Mouse (Mus musculus): ENCODE data around the gene Olfr995. TPM values are rescaled to one million over a fixed set of nuclear protein-coding genes. Genes with fewer than 3 reads are reported as not detected.

Olfr995 gene
- polyA plus RNA-seq (2014; fragmentation: Nextera tagmentation; extraction: Ambion mirVana): not detected in 2 replicates

GRCm38 (mm10) chr2:85443539-85443938, at the start of gene Olfr995:
Gene Olfr995 (minus strand): TSS chr2:85443639.
- H3K36me3 ChIP-seq (replicated peaks; ENCODE audit: control insufficient read depth, insufficient read depth, low read depth, low read length): no peaks in the 10 kb centered on the region

GRCm38 (mm10) chr2:85490396-85490795, 47.0 kb upstream of the Olfr995 start:
- H3K36me3 ChIP-seq (replicated peaks; ENCODE audit: control insufficient read depth, insufficient read depth, low read depth, low read length): no peaks in the 10 kb centered on the region
- no peak overlapping the region for H3K9ac ChIP-seq (replicated peaks; ENCODE audit: low read length)
- no peak overlapping the region for H3K4me3 ChIP-seq (ENCODE audit: low read depth, low read length)
- ATAC-seq (replicated peaks; ENCODE audit: insufficient number of reproducible peaks, low FRiP score, low TSS enrichment, low read depth): no peak
- DNase-seq (ENCODE audit: low spot score): no peak
- H3K4me2 ChIP-seq (ENCODE audit: low read depth, low read length): no peak overlapping the region
- H3K9me3 ChIP-seq (replicated peaks; ENCODE audit: control insufficient read depth, low read length): no peaks in the 10 kb centered on the region
- no peaks in the 10 kb centered on the region for H3K4me1 ChIP-seq (ENCODE audit: control insufficient read depth, insufficient read depth, low read length)
- 76% methylated on average over 5 of the region's 5 CpGs for WGBS
- H3K27ac ChIP-seq (replicated peaks; ENCODE audit: low read depth, low read length): no peak overlapping the region
- H3K27me3 ChIP-seq (ENCODE audit: control insufficient read depth, insufficient read depth, low read length): no peaks in the 10 kb centered on the region

More at GRCm38 (mm10) chr2:85443539-85443938, at the start of gene Olfr995:
- no peak within 1 kb of the TSS for H3K4me3 ChIP-seq (ENCODE audit: low read depth, low read length)
- DNase-seq (ENCODE audit: low spot score): no peak
- H3K9me3 ChIP-seq (replicated peaks; ENCODE audit: control insufficient read depth, low read length): no peaks in the 10 kb centered on the region
- no peak within 1 kb of the TSS for H3K4me2 ChIP-seq (ENCODE audit: low read depth, low read length)
- no peaks in the 10 kb centered on the region for H3K27me3 ChIP-seq (ENCODE audit: control insufficient read depth, insufficient read depth, low read length)
- H3K4me1 ChIP-seq (ENCODE audit: control insufficient read depth, insufficient read depth, low read length): no peaks in the 10 kb centered on the region
- H3K27ac ChIP-seq (replicated peaks; ENCODE audit: low read depth, low read length): no peak within 1 kb of the TSS
- WGBS: 20% methylated on average over 1 of the region's 1 CpGs
- H3K9ac ChIP-seq (replicated peaks; ENCODE audit: low read length): no peak within 1 kb of the TSS
- no peak for ATAC-seq (replicated peaks; ENCODE audit: insufficient number of reproducible peaks, low FRiP score, low TSS enrichment, low read depth)

- H3K36me3 ChIP-seq (replicated peaks; ENCODE audit: control insufficient read depth, insufficient read depth, low read depth, low read length): no peaks in the 10 kb centered on the region
- DNase-seq (ENCODE audit: low spot score): no peak
- no peaks in the 10 kb centered on the region for H3K9me3 ChIP-seq (replicated peaks; ENCODE audit: control insufficient read depth, low read length)
- no peaks in the 10 kb centered on the region for H3K27me3 ChIP-seq (ENCODE audit: control insufficient read depth, insufficient read depth, low read length)
- H3K27ac ChIP-seq (replicated peaks; ENCODE audit: low read depth, low read length): no peak overlapping the region
- no peak for ATAC-seq (replicated peaks; ENCODE audit: insufficient number of reproducible peaks, low FRiP score, low TSS enrichment, low read depth)
- H3K4me3 ChIP-seq (ENCODE audit: low read depth, low read length): no peak overlapping the region
- H3K9ac ChIP-seq (replicated peaks; ENCODE audit: low read length): no peak overlapping the region
- WGBS: 91% methylated on average over 3 of the region's 3 CpGs
- no peaks in the 10 kb centered on the region for H3K4me1 ChIP-seq (ENCODE audit: control insufficient read depth, insufficient read depth, low read length)
- H3K4me2 ChIP-seq (ENCODE audit: low read depth, low read length): no peak overlapping the region
Observed at GRCm38 (mm10) chr2:85466801-85467325, 23.4 kb upstream of the Olfr995 start.

GRCm38 (mm10) chr2:85442546-85442945, 893 bp downstream of the Olfr995 start:
- Histone ChIP-seq H3K4me1 (ENCODE audit: control insufficient read depth, insufficient read depth, low read length) (no peaks in the 10 kb centered on the region), H3K27ac (replicated peaks; ENCODE audit: low read depth, low read length) (no peak overlapping the region), H3K27me3 (ENCODE audit: control insufficient read depth, insufficient read depth, low read length) (no peaks in the 10 kb centered on the region), H3K4me3 (ENCODE audit: low read depth, low read length) (no peak overlapping the region), H3K4me2 (ENCODE audit: low read depth, low read length) (no peak overlapping the region), H3K9ac (replicated peaks; ENCODE audit: low read length) (no peak overlapping the region), H3K9me3 (replicated peaks; ENCODE audit: control insufficient read depth, low read length) (no peaks in the 10 kb centered on the region), H3K36me3 (replicated peaks; ENCODE audit: control insufficient read depth, insufficient read depth, low read depth, low read length) (no peaks in the 10 kb centered on the region)
- ATAC-seq (replicated peaks; ENCODE audit: insufficient number of reproducible peaks, low FRiP score, low TSS enrichment, low read depth) (no peak), DNase-seq (ENCODE audit: low spot score) (no peak)

- no peak for DNase-seq (ENCODE audit: low spot score)
- no peak for ATAC-seq (replicated peaks; ENCODE audit: insufficient number of reproducible peaks, low FRiP score, low TSS enrichment, low read depth)
- Histone ChIP-seq H3K27ac (replicated peaks; ENCODE audit: low read depth, low read length) (no peak within 1 kb of the TSS), H3K9ac (replicated peaks; ENCODE audit: low read length) (no peak within 1 kb of the TSS), H3K9me3 (replicated peaks; ENCODE audit: control insufficient read depth, low read length) (no peaks in the 10 kb centered on the region), H3K4me1 (ENCODE audit: control insufficient read depth, insufficient read depth, low read length) (no peaks in the 10 kb centered on the region), H3K36me3 (replicated peaks; ENCODE audit: control insufficient read depth, insufficient read depth, low read depth, low read length) (no peaks in the 10 kb centered on the region), H3K4me3 (ENCODE audit: low read depth, low read length) (no peak within 1 kb of the TSS), H3K4me2 (ENCODE audit: low read depth, low read length) (no peak within 1 kb of the TSS), H3K27me3 (ENCODE audit: control insufficient read depth, insufficient read depth, low read length) (no peaks in the 10 kb centered on the region)
- 94% methylated on average over 3 of the region's 3 CpGs for WGBS
Observed at GRCm38 (mm10) chr2:85436351-85436750, 7.1 kb downstream of the Olfr995 start, which contains the start of gene Olfr994. Gene Olfr994 (minus strand): TSS chr2:85436451.

GRCm38 (mm10) chr2:85425893-85426292, 17.5 kb downstream of the Olfr995 start:
- H3K9ac ChIP-seq (replicated peaks; ENCODE audit: low read length): no peak overlapping the region

GRCm38 (mm10) chr2:85414777-85415176, 28.7 kb downstream of the Olfr995 start, which contains the start of gene Olfr993:
Gene Olfr993 (minus strand): TSS chr2:85414877.
- H3K4me2 ChIP-seq (ENCODE audit: low read depth, low read length): no peak within 1 kb of the TSS
- H3K4me1 ChIP-seq (ENCODE audit: control insufficient read depth, insufficient read depth, low read length): no peaks in the 10 kb centered on the region
- no peak for ATAC-seq (replicated peaks; ENCODE audit: insufficient number of reproducible peaks, low FRiP score, low TSS enrichment, low read depth)
- H3K4me3 ChIP-seq (ENCODE audit: low read depth, low read length): no peak within 1 kb of the TSS
- no peaks in the 10 kb centered on the region for H3K9me3 ChIP-seq (replicated peaks; ENCODE audit: control insufficient read depth, low read length)
- no peak for DNase-seq (ENCODE audit: low spot score)
- H3K36me3 ChIP-seq (replicated peaks; ENCODE audit: control insufficient read depth, insufficient read depth, low read depth, low read length): no peaks in the 10 kb centered on the region
- H3K9ac ChIP-seq (replicated peaks; ENCODE audit: low read length): no peak within 1 kb of the TSS
- no peak within 1 kb of the TSS for H3K27ac ChIP-seq (replicated peaks; ENCODE audit: low read depth, low read length)
- no peaks in the 10 kb centered on the region for H3K27me3 ChIP-seq (ENCODE audit: control insufficient read depth, insufficient read depth, low read length)

More at GRCm38 (mm10) chr2:85425893-85426292, 17.5 kb downstream of the Olfr995 start:
- H3K9me3 ChIP-seq (replicated peaks; ENCODE audit: control insufficient read depth, low read length): no peaks in the 10 kb centered on the region
- H3K36me3 ChIP-seq (replicated peaks; ENCODE audit: control insufficient read depth, insufficient read depth, low read depth, low read length): no peaks in the 10 kb centered on the region
- DNase-seq (ENCODE audit: low spot score) (no peak), ATAC-seq (replicated peaks; ENCODE audit: insufficient number of reproducible peaks, low FRiP score, low TSS enrichment, low read depth) (no peak)
- H3K4me2 ChIP-seq (ENCODE audit: low read depth, low read length): no peak overlapping the region
- WGBS: 81% methylated on average over 1 of the region's 1 CpGs
- no peak overlapping the region for H3K27ac ChIP-seq (replicated peaks; ENCODE audit: low read depth, low read length)
- no peak overlapping the region for H3K4me3 ChIP-seq (ENCODE audit: low read depth, low read length)
- H3K4me1 ChIP-seq (ENCODE audit: control insufficient read depth, insufficient read depth, low read length): no peaks in the 10 kb centered on the region
- H3K27me3 ChIP-seq (ENCODE audit: control insufficient read depth, insufficient read depth, low read length): no peaks in the 10 kb centered on the region

GRCm38 (mm10) chr2:85409369-85409768, 34.1 kb downstream of the Olfr995 start, which contains the start of gene Olfr992:
Gene Olfr992 (minus strand): TSS chr2:85409469.
- no peaks in the 10 kb centered on the region for H3K4me1 ChIP-seq (ENCODE audit: control insufficient read depth, insufficient read depth, low read length)
- no peak within 1 kb of the TSS for H3K9ac ChIP-seq (replicated peaks; ENCODE audit: low read length)
- DNase-seq (ENCODE audit: low spot score) (no peak), ATAC-seq (replicated peaks; ENCODE audit: insufficient number of reproducible peaks, low FRiP score, low TSS enrichment, low read depth) (no peak)
- no peaks in the 10 kb centered on the region for H3K27me3 ChIP-seq (ENCODE audit: control insufficient read depth, insufficient read depth, low read length)
- H3K4me2 ChIP-seq (ENCODE audit: low read depth, low read length): no peak within 1 kb of the TSS
- WGBS: 50% methylated on average over 2 of the region's 2 CpGs
- H3K27ac ChIP-seq (replicated peaks; ENCODE audit: low read depth, low read length): no peak within 1 kb of the TSS
- no peak within 1 kb of the TSS for H3K4me3 ChIP-seq (ENCODE audit: low read depth, low read length)
- no peaks in the 10 kb centered on the region for H3K36me3 ChIP-seq (replicated peaks; ENCODE audit: control insufficient read depth, insufficient read depth, low read depth, low read length)
- H3K9me3 ChIP-seq (replicated peaks; ENCODE audit: control insufficient read depth, low read length): no peaks in the 10 kb centered on the region
